Mouse (Mus musculus) adrenal gland, postnatal 36 days (tissue): ENCODE results near the gene Ntng1. TPM values are rescaled to one million over a fixed set of nuclear protein-coding genes. Genes with fewer than 3 reads are reported as not detected.
"Not testable (repeated sequence)": the region's sequence is repeated elsewhere in the genome, so short reads cannot be mapped to it uniquely, and the experiment has no call there.

Experiments used
- DNase-seq, 2 experiments: peaks; one replicate each; pipeline ENCODE4 v3.0.0; 2021; ENCODE audit warnings: mixed read lengths in 1 of 2
- total RNA-seq, 2 experiments: library from RNA; stranded (reverse); gene quantifications; 2 replicates each; pipeline ENCODE4 v1.2.3; 2021

Gene Ntng1
- total RNA-seq, 2 experiments from 2014 or later = 0.70 to 1.9 TPM

DNA sequence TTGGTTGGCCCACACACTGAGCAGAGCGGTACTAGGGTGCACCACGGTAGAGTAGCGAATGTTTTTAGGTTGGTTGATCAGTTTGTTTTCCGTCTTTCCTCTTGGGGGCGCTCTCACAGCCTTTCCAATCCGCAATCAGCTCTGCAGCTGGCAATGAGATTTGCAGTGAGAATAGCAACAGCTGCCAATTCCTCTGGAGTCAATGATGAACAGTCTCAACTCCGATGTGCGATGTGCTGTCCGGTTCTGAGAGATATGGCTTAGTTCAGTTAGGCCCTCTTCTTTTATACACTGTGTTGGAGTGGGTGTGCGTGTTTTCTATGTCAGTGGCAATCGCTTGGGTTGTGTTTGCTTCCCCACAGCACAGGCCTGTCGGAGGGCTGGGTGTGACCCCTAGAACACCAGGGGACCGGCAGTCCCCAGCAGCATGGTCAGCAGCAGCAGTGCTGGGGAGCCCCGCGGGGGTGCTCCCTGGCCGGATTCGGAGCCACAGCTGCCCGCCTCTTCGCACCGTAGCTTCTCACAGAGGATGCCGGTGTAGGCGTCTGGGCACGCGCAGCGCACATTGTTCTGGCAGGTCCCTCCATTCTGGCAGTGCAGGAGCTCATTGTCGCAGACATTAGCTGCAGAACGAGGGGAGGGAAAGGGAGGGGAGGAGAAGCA lies 361.4 kb downstream of the Ntng1 start:
- DNase-seq = peak; percentile 8 to 12

DNA sequence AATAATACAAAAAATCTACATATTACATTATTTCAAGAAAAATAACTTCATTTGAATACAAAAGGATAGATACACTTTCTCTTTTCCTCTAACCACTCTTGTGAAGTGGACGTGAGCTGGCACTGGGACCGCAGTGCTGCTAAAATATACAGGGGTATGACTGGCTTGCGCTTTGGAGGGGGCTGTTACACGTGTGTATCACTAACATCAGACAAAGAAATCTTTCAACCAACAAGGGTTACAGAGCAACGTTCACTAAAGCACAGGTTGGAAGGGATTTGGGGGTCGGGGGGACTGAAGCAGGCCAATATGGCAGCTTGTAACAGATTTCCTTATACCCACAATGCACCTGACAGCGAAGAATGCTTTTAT lies 361.9 kb downstream of the Ntng1 start:
- no peak for DNase-seq

DNA sequence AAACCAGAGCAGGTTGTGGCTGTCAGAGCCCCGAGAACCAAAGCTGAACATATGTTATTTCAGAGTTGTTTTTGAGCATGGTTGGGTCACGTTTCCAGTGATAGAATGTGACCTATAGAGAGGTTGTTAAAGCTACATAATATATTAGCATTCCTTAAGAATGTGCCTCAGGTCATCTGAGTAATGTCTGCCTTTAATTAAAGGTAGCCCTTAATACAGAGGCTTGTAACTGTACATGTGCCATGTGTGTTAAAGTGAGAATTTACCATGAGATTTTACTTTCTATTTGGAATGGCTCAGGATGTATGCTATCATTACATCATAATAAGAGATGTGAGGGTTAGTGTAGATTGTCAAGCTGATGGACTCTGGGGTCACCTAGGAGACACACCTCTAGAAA lies 368.6 kb downstream of the Ntng1 start:
- no peak for DNase-seq

GRCm38 (mm10) chr3:109772120-109772519 lies 371.7 kb downstream of the Ntng1 start:
- DNase-seq = no peak

DNA sequence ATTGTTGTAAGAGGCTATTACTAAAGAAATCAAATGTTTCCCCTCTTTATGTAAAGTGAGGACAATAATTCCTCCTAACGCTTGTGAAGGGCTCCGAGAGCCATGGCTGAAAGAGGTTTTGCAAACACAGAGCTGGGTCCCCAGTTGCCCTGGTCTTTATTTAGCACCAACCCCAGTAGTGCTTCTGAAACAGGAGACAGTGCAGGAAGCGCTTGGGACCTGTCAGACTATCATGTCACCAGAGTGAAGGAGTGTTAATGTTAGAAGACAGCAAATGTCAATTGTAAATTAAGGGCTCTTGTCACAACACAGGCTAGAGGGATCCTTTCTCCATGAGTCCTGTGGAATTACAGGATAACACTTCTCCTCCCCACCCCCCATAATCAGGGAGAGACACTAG lies 376.9 kb downstream of the Ntng1 start:
- no peak for DNase-seq

DNA sequence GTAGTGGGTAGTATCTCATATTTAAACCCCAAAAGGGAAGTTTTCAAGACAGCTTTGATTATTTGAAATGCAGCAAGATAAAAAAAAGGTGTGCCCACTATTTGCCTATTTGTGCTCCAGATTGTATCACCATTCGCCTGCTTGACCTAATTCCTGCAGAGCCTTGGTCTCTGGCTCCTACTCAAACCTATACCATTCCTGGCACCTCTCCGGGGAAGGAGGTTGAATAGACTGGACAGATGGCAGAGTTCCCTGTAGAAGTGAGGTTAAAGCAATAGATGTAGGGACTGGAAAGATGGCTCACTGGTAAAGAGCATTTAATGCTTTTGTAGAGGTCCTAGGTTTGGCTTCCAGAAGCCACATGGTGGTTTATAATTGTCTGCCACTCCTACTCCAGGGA lies 378.2 kb downstream of the Ntng1 start:
- DNase-seq = no peak

- no peak for DNase-seq
These were observed 378.7 kb downstream of the Ntng1 start for GRCm38 (mm10) chr3:109765141-109765540.

GRCm38 (mm10) chr3:109756426-109756825 lies 387.4 kb downstream of the Ntng1 start:
- DNase-seq = no peak

GRCm38 (mm10) chr3:109747593-109747992 lies 396.2 kb downstream of the Ntng1 start:
- not testable (repeated sequence) for DNase-seq

DNA sequence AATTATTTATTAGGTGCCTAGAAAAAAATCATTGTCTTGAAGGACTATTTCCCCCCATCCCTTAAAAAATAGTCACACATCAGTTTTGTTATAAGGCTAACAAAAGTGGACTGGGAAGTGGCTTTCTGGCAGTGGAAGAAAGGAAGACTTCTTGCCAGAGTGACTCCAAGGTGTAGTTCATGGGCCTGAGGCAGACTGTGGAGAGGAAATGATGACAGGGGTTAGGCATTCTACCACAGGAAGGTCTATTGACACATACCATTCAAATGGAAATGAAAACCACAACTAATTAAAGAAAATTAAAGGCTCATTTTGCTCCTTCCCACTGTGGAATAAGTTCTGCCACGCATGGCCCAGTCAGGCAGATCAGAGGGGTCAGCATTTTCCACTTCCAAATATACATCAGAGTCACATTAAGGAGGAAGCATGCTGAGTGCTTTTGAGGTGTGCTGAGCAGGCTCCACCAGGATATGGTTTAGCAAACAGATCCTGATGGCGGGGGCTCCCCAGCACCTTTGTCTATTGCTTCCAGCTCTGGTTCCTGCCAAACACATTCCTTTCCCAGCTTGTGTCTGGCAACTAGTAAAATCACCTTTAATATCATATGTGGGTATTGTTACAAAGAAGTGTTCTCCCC lies 403.2 kb downstream of the Ntng1 start:
- DNase-seq = no peak

DNA sequence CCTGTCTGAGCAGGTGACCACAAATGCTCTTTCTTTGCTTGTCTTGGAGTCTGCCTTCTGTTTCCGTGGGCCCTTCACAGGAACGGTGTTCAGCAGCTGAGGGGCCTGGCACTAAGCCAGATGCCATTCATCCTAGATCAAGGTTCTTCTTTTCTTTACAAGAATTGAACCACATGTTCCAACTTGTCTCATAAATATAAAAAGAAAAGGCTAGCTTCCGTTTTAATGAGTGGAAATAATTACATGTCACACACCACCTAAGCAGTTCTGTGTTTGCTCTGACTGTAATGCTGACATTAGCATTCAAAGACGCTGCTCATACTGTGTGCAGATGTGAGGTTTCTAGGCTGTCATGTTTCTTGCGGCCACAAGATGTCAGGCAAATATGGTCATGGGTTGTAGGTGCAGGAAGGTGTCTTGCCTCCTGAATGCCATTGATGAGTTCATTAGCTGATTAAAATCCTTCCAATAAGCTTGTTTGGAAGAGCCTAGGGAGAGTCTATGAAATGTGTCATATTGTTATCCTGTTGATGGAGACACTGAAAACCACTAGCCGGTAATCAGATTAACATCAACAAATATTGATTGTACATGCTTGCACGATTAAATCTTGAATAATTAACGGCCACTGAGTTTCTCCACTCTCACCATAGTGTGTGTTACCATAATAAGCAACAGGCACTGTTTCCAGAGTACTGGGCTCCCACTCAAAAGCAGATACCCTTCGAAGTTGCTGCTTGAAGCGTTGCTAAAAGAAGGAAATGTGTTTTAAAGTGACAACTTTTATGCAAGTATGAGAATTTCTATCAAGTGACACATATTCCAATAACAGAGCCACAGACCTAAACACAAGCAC lies 411.3 kb downstream of the Ntng1 start:
- peak in 1 of 2 experiments; percentile 12 for DNase-seq

- DNase-seq = no peak
These were observed 412.1 kb downstream of the Ntng1 start for GRCm38 (mm10) chr3:109731592-109732230.

Other genes with a start within 250 kb of the Ntng1 start
- gene Prmt6, start 107.0 kb upstream of the Ntng1 start, total RNA-seq = 10 to 100 TPM; 11.5 to 12.6 TPM